Mouse (Mus musculus) thymus, adult 2 months (tissue): ENCODE results near the gene Tbc1d8b. TPM values are rescaled to one million over a fixed set of nuclear protein-coding genes. Genes with fewer than 3 reads are reported as not detected.

Source experiments
- DNase-seq: peaks from one replicate; pipeline ENCODE4 v3.0.0; 2021
- H3K27ac ChIP-seq: fragments of 200-500 bp; 2 replicates; pipeline ENCODE4 v1.5.1; 2012; ENCODE audit warnings: low read length, control low read depth; ENCODE audit not compliant: control insufficient read depth, insufficient read depth
- H3K27me3 ChIP-seq: fragments of 200-500 bp; 2 replicates; pipeline ENCODE4 v1.6.1; 2012; ENCODE audit warnings: mild to moderate bottlenecking, low read length, moderate library complexity, mixed read lengths; ENCODE audit not compliant: control insufficient read depth, insufficient read depth
- H3K36me3 ChIP-seq: fragments of 200-500 bp; 2 replicates; pipeline ENCODE4 v1.6.1; 2012; ENCODE audit warnings: mild to moderate bottlenecking, low read length, moderate library complexity; ENCODE audit not compliant: control insufficient read depth, insufficient read depth
- H3K4me1 ChIP-seq: fragments of 200-500 bp; replicated peaks from 2 replicates; pipeline ENCODE4 v1.6.1; 2012; ENCODE audit warnings: low read length; ENCODE audit not compliant: control insufficient read depth, insufficient read depth
- H3K4me3 ChIP-seq: fragments of 200-500 bp; 2 replicates; pipeline ENCODE4 v1.5.1; 2012; ENCODE audit warnings: mild to moderate bottlenecking, low read length, control low read depth, moderate library complexity; ENCODE audit not compliant: control insufficient read depth, insufficient read depth
- CTCF ChIP-seq: fragments of 200-500 bp; IDR thresholded peaks from 2 replicates; pipeline ENCODE4 v1.5.1; 2012; ENCODE audit warnings: mild to moderate bottlenecking, control low read depth, low read length, moderate library complexity, borderline replicate concordance; ENCODE audit not compliant: control insufficient read depth, poor library complexity, insufficient read depth; ENCODE audit errors: extremely low read depth
- POLR2A ChIP-seq: fragments of 200-500 bp; IDR thresholded peaks from 2 replicates; pipeline ENCODE4 v1.6.1; 2012; ENCODE audit warnings: mild to moderate bottlenecking, low read length, control low read depth, moderate library complexity; ENCODE audit not compliant: control insufficient read depth, poor library complexity, insufficient read depth; ENCODE audit errors: extremely low read depth
- WGBS: fragments of 180-500 bp; shearing (Covaris S2); methylation state at CpG from one replicate; pipeline ENCODE4 v1.1.7; 2018; 5-methylcytosine and 5-hydroxymethylcytosine counted together
- polyA plus RNA-seq: library from polyadenylated mRNA; depleted of rRNA; stranded (reverse); fragments of >200 nt; gene quantifications from 2 replicates; pipeline ENCODE4 v1.2.3, GENCODE M21; 2012

Tbc1d8b gene
- polyA plus RNA-seq, 1 experiment: 1.2 TPM

GRCm38 (mm10) chrX:139777357-139777756 lies 92.6 kb downstream of the Tbc1d8b start:
- 86% methylated on average over 4 of the region's 4 CpGs for WGBS
- DNase-seq: no peak
- Histone ChIP-seq H3K36me3 (no peaks in the 10 kb centered on the region), H3K4me3 (no peak overlapping the region), H3K27ac (no peak overlapping the region), H3K4me1 (no peaks in the 10 kb centered on the region), H3K27me3 (no peaks in the 10 kb centered on the region)
- TF ChIP-seq CTCF: no peak
- no peak for TF ChIP-seq POLR2A

- 91% methylated on average over 1 of the region's 1 CpGs for WGBS
- no peak for DNase-seq
- Histone ChIP-seq H3K27ac (no peak overlapping the region), H3K27me3 (no peaks in the 10 kb centered on the region), H3K36me3 (no peaks in the 10 kb centered on the region), H3K4me3 (no peak overlapping the region), H3K4me1 (no peaks in the 10 kb centered on the region)
- no peak for TF ChIP-seq CTCF
- no peak for TF ChIP-seq POLR2A
These were observed 94.1 kb downstream of the Tbc1d8b start for GRCm38 (mm10) chrX:139778886-139779285.

GRCm38 (mm10) chrX:139779401-139779800 lies 94.6 kb downstream of the Tbc1d8b start:
- WGBS: 85% methylated on average over 5 of the region's 5 CpGs

DNA sequence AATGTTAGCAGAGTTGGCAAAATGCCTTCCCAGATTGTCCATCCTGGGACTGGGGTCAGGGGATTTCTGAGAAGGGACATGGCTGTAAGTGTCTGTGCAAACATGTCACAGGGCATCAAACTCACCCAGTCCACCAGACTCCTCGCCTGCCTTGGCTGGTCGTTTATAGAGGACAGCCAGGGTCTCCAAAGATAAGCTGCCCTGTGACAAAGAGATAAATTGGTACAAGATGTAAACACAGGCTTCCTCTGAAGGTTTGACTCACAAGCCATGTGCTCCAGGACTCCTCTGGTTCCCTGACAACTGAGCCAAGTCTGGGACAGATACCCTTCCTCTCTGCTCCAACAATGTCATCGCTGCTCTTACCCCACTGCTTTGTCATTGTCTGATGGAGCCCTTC lies 96.2 kb downstream of the Tbc1d8b start:
- no peak overlapping the region for H3K4me3 ChIP-seq
- DNase-seq: no peak
- no peaks in the 10 kb centered on the region for H3K4me1 ChIP-seq
- no peaks in the 10 kb centered on the region for H3K36me3 ChIP-seq
- TF ChIP-seq POLR2A: no peak
- TF ChIP-seq CTCF: no peak
- WGBS: 89% methylated on average over 3 of the region's 3 CpGs
- no peaks in the 10 kb centered on the region for H3K27me3 ChIP-seq
- no peak overlapping the region for H3K27ac ChIP-seq

More at GRCm38 (mm10) chrX:139779401-139779800, 94.6 kb downstream of the Tbc1d8b start:
- H3K36me3 ChIP-seq: no peaks in the 10 kb centered on the region
- H3K27me3 ChIP-seq: no peaks in the 10 kb centered on the region
- TF ChIP-seq CTCF (no peak), POLR2A (no peak)
- no peak for DNase-seq
- H3K4me3 ChIP-seq: no peak overlapping the region
- H3K27ac ChIP-seq: no peak overlapping the region
- no peaks in the 10 kb centered on the region for H3K4me1 ChIP-seq

- TF ChIP-seq POLR2A: no peak
- no peak for TF ChIP-seq CTCF
- WGBS: 96% methylated on average over 4 of the region's 4 CpGs
These were observed 96.8 kb downstream of the Tbc1d8b start for GRCm38 (mm10) chrX:139781563-139781962.

GRCm38 (mm10) chrX:139782278-139783044 lies 97.7 kb downstream of the Tbc1d8b start, which contains the start of gene Ripply1:
Ripply1 (minus strand) TSS chrX:139782353.
- TF ChIP-seq CTCF (no peak), POLR2A (no peak)
- no peak within 1 kb of the TSS for H3K4me3 ChIP-seq
- WGBS: 95% methylated on average over 6 of the region's 6 CpGs
- H3K36me3 ChIP-seq: no peaks in the 10 kb centered on the region
- H3K4me1 ChIP-seq: no peaks in the 10 kb centered on the region
- DNase-seq: no peak
- no peak within 1 kb of the TSS for H3K27ac ChIP-seq
- no peaks in the 10 kb centered on the region for H3K27me3 ChIP-seq

More at GRCm38 (mm10) chrX:139781563-139781962, 96.8 kb downstream of the Tbc1d8b start:
- H3K27me3 ChIP-seq: no peaks in the 10 kb centered on the region
- no peak overlapping the region for H3K4me3 ChIP-seq
- no peaks in the 10 kb centered on the region for H3K36me3 ChIP-seq
- no peak overlapping the region for H3K27ac ChIP-seq
- no peak for DNase-seq
- H3K4me1 ChIP-seq: no peaks in the 10 kb centered on the region

- no peak overlapping the region for H3K27ac ChIP-seq
- H3K27me3 ChIP-seq: no peaks in the 10 kb centered on the region
- no peaks in the 10 kb centered on the region for H3K36me3 ChIP-seq
- no peak for TF ChIP-seq POLR2A
- no peak for TF ChIP-seq CTCF
- no peak overlapping the region for H3K4me3 ChIP-seq
- WGBS: 92% methylated on average over 3 of the region's 3 CpGs
- no peaks in the 10 kb centered on the region for H3K4me1 ChIP-seq
- no peak for DNase-seq
These were observed 98.2 kb downstream of the Tbc1d8b start for GRCm38 (mm10) chrX:139783045-139783422.
